Mouse (Mus musculus): Measurements from ENCODE around the gene Ddx10. TPM values are rescaled to one million over a fixed set of nuclear protein-coding genes. Genes with fewer than 3 reads are reported as not detected.
A peak's percentile ranks its signal among the peaks of the same experiment; 100 is the strongest.

Gene Ddx10
- polyA plus RNA-seq, 1 experiment = 2.2 TPM

GRCm38 (mm10) chr9:53101103-53101502 is 146.8 kb downstream of the Ddx10 start:
- DNase-seq = no peak
- H3K27me3 ChIP-seq (replicated peaks; ENCODE audit: control insufficient read depth, insufficient read depth, low read length) = no peaks in the 10 kb centered on the region
- H3K27ac ChIP-seq (ENCODE audit: insufficient read depth, low read depth, low read length) = no peak overlapping the region
- no peaks in the 10 kb centered on the region; the same call in 1 of the 2 replicates for H3K36me3 ChIP-seq (ENCODE audit: control insufficient read depth, insufficient read depth, low read length)
- no peak for TF ChIP-seq CTCF (conservative IDR thresholded peaks at IDR 0.05; ENCODE audit: insufficient read depth, insufficient read length, low read depth, low read length)
- no peak for TF ChIP-seq POLR2A (IDR thresholded peaks at IDR 0.05; ENCODE audit: low read depth, low read length)
- no peaks in the 10 kb centered on the region for H3K4me1 ChIP-seq (ENCODE audit: control insufficient read depth, insufficient read depth, low read length)
- WGBS = 87% methylated on average over 1 of the region's 1 CpGs
- no peak overlapping the region for H3K4me3 ChIP-seq (ENCODE audit: insufficient read depth, low read depth, low read length)

GRCm38 (mm10) chr9:53095319-53096165 is 152.3 kb downstream of the Ddx10 start:
- Histone ChIP-seq H3K4me1 (ENCODE audit: control insufficient read depth, insufficient read depth, low read length) (no peaks in the 10 kb centered on the region), H3K36me3 (ENCODE audit: control insufficient read depth, insufficient read depth, low read length) (no peaks in the 10 kb centered on the region; the same call in 1 of the 2 replicates), H3K27ac (ENCODE audit: insufficient read depth, low read depth, low read length) (no peak overlapping the region), H3K27me3 (replicated peaks; ENCODE audit: control insufficient read depth, insufficient read depth, low read length) (no peaks in the 10 kb centered on the region), H3K4me3 (ENCODE audit: insufficient read depth, low read depth, low read length) (no peak overlapping the region)
- TF ChIP-seq CTCF (conservative IDR thresholded peaks at IDR 0.05; ENCODE audit: insufficient read depth, insufficient read length, low read depth, low read length) = no peak
- TF ChIP-seq POLR2A (IDR thresholded peaks at IDR 0.05; ENCODE audit: low read depth, low read length) = no peak
- WGBS = 76% methylated on average over 5 of the region's 5 CpGs
- DNase-seq = no peak

GRCm38 (mm10) chr9:53094536-53094935 is 153.3 kb downstream of the Ddx10 start:
- no peak for DNase-seq
- no peak overlapping the region for H3K27ac ChIP-seq (ENCODE audit: insufficient read depth, low read depth, low read length)
- no peaks in the 10 kb centered on the region; the same call in 1 of the 2 replicates for H3K36me3 ChIP-seq (ENCODE audit: control insufficient read depth, insufficient read depth, low read length)
- TF ChIP-seq CTCF (conservative IDR thresholded peaks at IDR 0.05; ENCODE audit: insufficient read depth, insufficient read length, low read depth, low read length) (no peak), POLR2A (IDR thresholded peaks at IDR 0.05; ENCODE audit: low read depth, low read length) (no peak)
- WGBS = 90% methylated on average over 7 of the region's 7 CpGs
- H3K4me3 ChIP-seq (ENCODE audit: insufficient read depth, low read depth, low read length) = no peak overlapping the region
- no peaks in the 10 kb centered on the region for H3K27me3 ChIP-seq (replicated peaks; ENCODE audit: control insufficient read depth, insufficient read depth, low read length)
- no peaks in the 10 kb centered on the region for H3K4me1 ChIP-seq (ENCODE audit: control insufficient read depth, insufficient read depth, low read length)

- no peaks in the 10 kb centered on the region for H3K36me3 ChIP-seq (ENCODE audit: control insufficient read depth, insufficient read depth, low read length)
- no peaks in the 10 kb centered on the region for H3K4me1 ChIP-seq (ENCODE audit: control insufficient read depth, insufficient read depth, low read length)
- TF ChIP-seq POLR2A (IDR thresholded peaks at IDR 0.05; ENCODE audit: low read depth, low read length) = no peak
- TF ChIP-seq CTCF (conservative IDR thresholded peaks at IDR 0.05; ENCODE audit: insufficient read depth, insufficient read length, low read depth, low read length) = no peak
- no peaks in the 10 kb centered on the region for H3K27me3 ChIP-seq (replicated peaks; ENCODE audit: control insufficient read depth, insufficient read depth, low read length)
- H3K27ac ChIP-seq (ENCODE audit: insufficient read depth, low read depth, low read length) = no peak overlapping the region
- H3K4me3 ChIP-seq (ENCODE audit: insufficient read depth, low read depth, low read length) = no peak overlapping the region
- 81% methylated on average over 3 of the region's 3 CpGs for WGBS
- DNase-seq = no peak
Observed at GRCm38 (mm10) chr9:53077626-53078025, 170.2 kb downstream of the Ddx10 start.

GRCm38 (mm10) chr9:53075931-53076330 is 171.9 kb downstream of the Ddx10 start:
- Histone ChIP-seq H3K27me3 (replicated peaks; ENCODE audit: control insufficient read depth, insufficient read depth, low read length) (no peaks in the 10 kb centered on the region), H3K4me3 (ENCODE audit: insufficient read depth, low read depth, low read length) (no peak overlapping the region), H3K4me1 (ENCODE audit: control insufficient read depth, insufficient read depth, low read length) (no peaks in the 10 kb centered on the region), H3K36me3 (ENCODE audit: control insufficient read depth, insufficient read depth, low read length) (no peaks in the 10 kb centered on the region), H3K27ac (ENCODE audit: insufficient read depth, low read depth, low read length) (no peak overlapping the region)
- no peak for DNase-seq
- TF ChIP-seq POLR2A (IDR thresholded peaks at IDR 0.05; ENCODE audit: low read depth, low read length) (no peak), CTCF (conservative IDR thresholded peaks at IDR 0.05; ENCODE audit: insufficient read depth, insufficient read length, low read depth, low read length) (no peak)
- WGBS = 86% methylated on average over 3 of the region's 3 CpGs

- Histone ChIP-seq H3K27ac (ENCODE audit: insufficient read depth, low read depth, low read length) (peak overlapping the region; percentile 30; the same call in 1 of the 2 replicates), H3K27me3 (replicated peaks; ENCODE audit: control insufficient read depth, insufficient read depth, low read length) (no peaks in the 10 kb centered on the region), H3K36me3 (ENCODE audit: control insufficient read depth, insufficient read depth, low read length) (no peaks in the 10 kb centered on the region), H3K4me1 (ENCODE audit: control insufficient read depth, insufficient read depth, low read length) (no peaks in the 10 kb centered on the region), H3K4me3 (ENCODE audit: insufficient read depth, low read depth, low read length) (no peak overlapping the region)
- 77% methylated on average over 3 of the region's 3 CpGs for WGBS
- peak; percentile 15 for DNase-seq
- TF ChIP-seq POLR2A (IDR thresholded peaks at IDR 0.05; ENCODE audit: low read depth, low read length) (no peak), CTCF (conservative IDR thresholded peaks at IDR 0.05; ENCODE audit: insufficient read depth, insufficient read length, low read depth, low read length) (no peak)
Observed at GRCm38 (mm10) chr9:53074443-53074842, 173.4 kb downstream of the Ddx10 start.

GRCm38 (mm10) chr9:53073576-53074112 is 174.2 kb downstream of the Ddx10 start:
- H3K36me3 ChIP-seq (ENCODE audit: control insufficient read depth, insufficient read depth, low read length) = no peaks in the 10 kb centered on the region

More at GRCm38 (mm10) chr9:53073576-53074112, 174.2 kb downstream of the Ddx10 start:
- Histone ChIP-seq H3K4me1 (ENCODE audit: control insufficient read depth, insufficient read depth, low read length) (no peaks in the 10 kb centered on the region), H3K27ac (ENCODE audit: insufficient read depth, low read depth, low read length) (no peak overlapping the region), H3K4me3 (ENCODE audit: insufficient read depth, low read depth, low read length) (no peak overlapping the region), H3K27me3 (replicated peaks; ENCODE audit: control insufficient read depth, insufficient read depth, low read length) (no peaks in the 10 kb centered on the region)
- DNase-seq = no peak
- WGBS = 84% methylated on average over 10 of the region's 10 CpGs
- TF ChIP-seq POLR2A (IDR thresholded peaks at IDR 0.05; ENCODE audit: low read depth, low read length) (no peak), CTCF (conservative IDR thresholded peaks at IDR 0.05; ENCODE audit: insufficient read depth, insufficient read length, low read depth, low read length) (no peak)
